Mouse (Mus musculus) brain, embryonic 14.5 days (tissue): ENCODE measurements around the gene Il33.

Experiments used
- CTCF ChIP-seq: fragments of 200-500 bp; IDR thresholded peaks from 2 replicates; pipeline ENCODE4 v1.5.1; 2012; ENCODE audit warnings: inconsistent platforms, mild to moderate bottlenecking, moderate library complexity, borderline replicate concordance; ENCODE audit not compliant: insufficient read depth, insufficient read length; ENCODE audit errors: extremely low read depth
- POLR2A ChIP-seq: fragments of 200-500 bp; IDR thresholded peaks from 2 replicates; pipeline ENCODE4 v1.6.1; 2012; ENCODE audit warnings: mild to moderate bottlenecking, inconsistent platforms, borderline replicate concordance; ENCODE audit not compliant: poor library complexity, insufficient read depth, insufficient read length, severe bottlenecking; ENCODE audit errors: extremely low read depth

DNA sequence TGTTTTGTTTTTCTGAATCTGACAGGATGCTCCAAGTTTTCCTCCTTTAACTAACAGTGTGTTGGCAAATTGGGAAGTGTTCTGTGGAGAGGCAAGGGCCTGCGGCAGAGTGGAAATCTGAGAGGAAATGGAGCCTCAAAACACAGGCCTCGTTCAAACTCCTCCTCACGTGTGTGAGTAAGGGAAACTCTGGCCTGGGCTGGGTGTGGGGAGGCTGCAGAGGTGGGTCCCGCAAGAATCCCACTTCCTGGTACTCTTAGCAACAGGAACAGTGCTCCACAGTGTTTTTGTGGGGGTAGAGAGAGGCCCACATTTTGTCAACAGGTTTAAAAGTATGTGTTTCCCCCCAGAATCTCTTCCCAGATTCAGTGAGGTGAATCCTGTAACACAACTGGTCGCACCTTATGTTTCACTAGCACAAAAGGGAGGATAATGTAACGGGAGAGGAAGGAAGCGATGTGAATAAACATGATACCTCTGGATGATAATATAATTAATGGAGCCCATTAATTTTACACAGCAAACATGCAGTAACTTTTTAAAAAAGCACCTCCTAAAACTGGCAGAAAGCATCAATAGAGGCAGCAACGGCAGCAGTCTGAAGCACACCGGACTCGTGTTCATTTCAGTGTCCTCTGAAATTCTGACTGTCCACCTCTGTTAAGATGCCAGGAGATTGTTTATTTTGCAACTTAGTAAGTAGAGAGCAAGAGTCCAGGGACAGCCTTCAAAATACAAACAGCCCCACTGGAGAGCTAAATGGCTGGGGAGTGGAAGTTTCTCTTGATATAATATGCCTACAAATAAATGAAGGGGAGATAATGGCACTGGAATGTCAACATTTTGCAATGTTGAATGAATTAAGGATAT lies 47.3 kb upstream of the Il33 start:
- TF ChIP-seq CTCF, result no peak
- TF ChIP-seq POLR2A, result no peak
